Mouse (Mus musculus) myocyte (in vitro differentiated cells): ENCODE measurements around the gene Alg13.

Experiments used
- CEBPB ChIP-seq: IDR thresholded peaks from 2 replicates; pipeline ENCODE4 v1.6.1; 2011; ENCODE audit warnings: mild to moderate bottlenecking, moderate library complexity; ENCODE audit not compliant: poor library complexity, insufficient read depth, severe bottlenecking
- E2F4 ChIP-seq: IDR thresholded peaks from one replicate; pipeline ENCODE4 v1.6.1; 2011; ENCODE audit warnings: mild to moderate bottlenecking, control low read depth, moderate library complexity; ENCODE audit not compliant: insufficient read depth
- MAX ChIP-seq: IDR thresholded peaks from one replicate; pipeline ENCODE4 v1.6.1; 2011; ENCODE audit warnings: low read depth, mild to moderate bottlenecking, control low read depth
- MYOD1 ChIP-seq, 3 experiments: IDR thresholded peaks; one replicate each; pipeline ENCODE4 v1.6.1; 2011; ENCODE audit warnings: control low read depth in 2 of 3, low read depth in 2 of 3, mild to moderate bottlenecking in 2 of 3, moderate library complexity in 1 of 3; ENCODE audit not compliant: insufficient read length in 2 of 3, control insufficient read depth in 1 of 3
- MYOG ChIP-seq, 3 experiments: IDR thresholded peaks; one replicate each; pipeline ENCODE4 v1.6.1; 2011; ENCODE audit warnings: control low read depth in 2 of 3, low read depth in 2 of 3, mild to moderate bottlenecking in 2 of 3; ENCODE audit not compliant: insufficient read length in 2 of 3, control insufficient read depth in 1 of 3, insufficient read depth in 1 of 3
- POLR2A ChIP-seq: IDR thresholded peaks from one replicate; pipeline ENCODE4 v1.6.1; 2011; ENCODE audit warnings: low read depth, mild to moderate bottlenecking, control low read depth, moderate library complexity; ENCODE audit not compliant: insufficient read length
- POLR2AphosphoS2 ChIP-seq: IDR thresholded peaks from one replicate; pipeline ENCODE4 v1.6.1; 2011; ENCODE audit warnings: low read depth, control low read depth; ENCODE audit not compliant: insufficient read length
- REST ChIP-seq: IDR thresholded peaks from one replicate; pipeline ENCODE4 v1.6.1; 2011; ENCODE audit warnings: mild to moderate bottlenecking, control low read depth, moderate library complexity; ENCODE audit not compliant: insufficient read depth, insufficient read length
- SRF ChIP-seq: IDR thresholded peaks from one replicate; pipeline ENCODE4 v1.6.1; 2011; ENCODE audit warnings: low read depth; ENCODE audit not compliant: control insufficient read depth, insufficient read length
- TCF12 ChIP-seq: IDR thresholded peaks from one replicate; pipeline ENCODE4 v1.6.1; 2011; ENCODE audit warnings: mild to moderate bottlenecking, control low read depth; ENCODE audit not compliant: poor library complexity, insufficient read depth, severe bottlenecking
- TCF3 ChIP-seq: IDR thresholded peaks from one replicate; pipeline ENCODE4 v1.6.1; 2011; ENCODE audit warnings: low read depth, control low read depth; ENCODE audit not compliant: insufficient read length
- USF1 ChIP-seq: IDR thresholded peaks from one replicate; pipeline ENCODE4 v1.6.1; 2011; ENCODE audit warnings: low read depth, mild to moderate bottlenecking, control low read depth, moderate library complexity

DNA sequence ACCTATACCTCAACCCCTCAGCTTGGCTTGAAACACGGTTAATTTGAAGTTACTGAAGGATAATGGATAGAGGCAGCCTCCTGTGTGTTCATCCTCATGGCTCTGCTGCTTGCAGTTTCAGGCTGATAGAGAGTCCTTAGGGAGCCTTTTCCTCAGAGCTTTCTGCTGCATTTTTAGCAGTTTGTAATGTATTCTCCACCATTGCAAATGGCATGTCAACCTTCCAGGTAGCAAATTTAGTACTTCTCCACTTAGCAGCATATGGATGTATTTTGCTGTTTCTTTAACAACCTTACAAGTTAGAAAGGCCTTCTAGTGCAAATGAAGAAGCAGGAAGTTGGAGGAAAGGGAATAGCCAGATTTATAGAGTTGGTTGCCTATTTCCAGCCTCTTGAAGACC, 102.7 kb downstream of the Alg13 start:
- no peak for TF ChIP-seq MAX
- no peak for TF ChIP-seq POLR2A
- TF ChIP-seq TCF3: no peak
- no peak for TF ChIP-seq POLR2AphosphoS2
- TF ChIP-seq TCF12: no peak
- TF ChIP-seq CEBPB: no peak
- TF ChIP-seq E2F4: no peak
- no peak for TF ChIP-seq USF1
- TF ChIP-seq MYOD1 (IDR thresholded peaks at IDR 0.05; ENCODE audit: control insufficient read depth in 1 of 3, insufficient read length in 2 of 3, low read depth in 2 of 3): no peak
- TF ChIP-seq MYOG (IDR thresholded peaks at IDR 0.05; ENCODE audit: control insufficient read depth in 1 of 3, insufficient read depth in 1 of 3, insufficient read length in 2 of 3, low read depth in 2 of 3): no peak
- no peak for TF ChIP-seq SRF
- TF ChIP-seq REST: no peak
